Mouse (Mus musculus) erythroid progenitor cell, adult 5-6 weeks (primary cell): ENCODE data around the gene Dtnb. TPM values are rescaled to one million over a fixed set of nuclear protein-coding genes. Genes with fewer than 3 reads are reported as not detected.

Experiments
- ATAC-seq: replicated peaks from 2 replicates; pipeline ENCODE4 v1.8.0; 2016; ENCODE audit warnings: moderate number of reproducible peaks, mild to moderate bottlenecking, moderate TSS enrichment, inconsistent platforms; ENCODE audit not compliant: poor library complexity, low FRiP score, severe bottlenecking
- total RNA-seq, 2 experiments: library from RNA; stranded (forward) in 1 of 2; stranded (reverse) in 1 of 2; fragments of 150-400 nt in 1 of 2; fragments of 186-747, 209-891 nt in 1 of 2; gene quantifications; 2 replicates each; pipeline versions ENCODE4 v1.2.3 to v1.2.4; 2015 to 2017; ENCODE audit warnings: low replicate concordance in 2 of 2

Gene Dtnb
- total RNA-seq, 2 experiments from 2014 or later, result 72.1 to 101 TPM

DNA sequence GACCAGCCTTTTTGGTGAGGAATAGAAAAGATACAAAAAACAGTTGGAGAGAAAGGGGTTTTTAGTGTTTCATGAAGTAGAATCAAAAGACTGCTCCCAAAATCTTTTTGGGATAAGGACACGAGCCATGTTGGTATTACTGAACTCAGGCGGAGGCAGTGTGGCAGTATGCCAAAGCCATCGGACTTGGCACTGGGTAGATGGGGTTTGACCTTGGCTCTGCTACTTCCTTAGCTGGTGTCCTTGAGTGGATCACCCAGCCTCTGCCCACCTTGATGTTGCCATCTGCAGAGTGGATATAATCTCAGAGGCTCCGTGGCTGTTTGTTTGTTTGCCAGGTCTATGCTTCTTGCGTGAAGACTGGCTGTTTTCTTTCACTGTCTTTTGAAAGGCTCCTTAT, 245.4 kb downstream of the Dtnb start:
- ATAC-seq, result no peak

DNA sequence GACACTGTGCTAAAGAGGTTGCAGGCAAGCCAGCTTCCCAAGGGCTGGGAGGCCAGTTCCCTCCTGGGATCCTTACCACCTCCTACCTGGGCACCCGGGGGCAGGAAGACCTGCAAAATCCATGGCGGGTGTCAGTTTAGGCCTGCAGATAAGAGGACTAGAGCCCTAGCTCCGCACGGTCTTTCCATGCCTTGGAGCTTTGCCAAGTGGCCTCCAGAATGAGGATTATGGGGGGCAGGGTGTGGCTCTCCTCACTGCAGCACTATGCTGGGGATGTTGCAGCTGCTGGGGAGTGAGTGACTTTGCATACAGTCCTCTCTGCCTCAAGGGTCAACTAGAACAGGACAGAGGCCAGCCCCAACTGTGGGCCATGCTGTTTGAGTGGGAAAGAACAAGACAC, 247.7 kb downstream of the Dtnb start:
- ATAC-seq, result no peak

DNA sequence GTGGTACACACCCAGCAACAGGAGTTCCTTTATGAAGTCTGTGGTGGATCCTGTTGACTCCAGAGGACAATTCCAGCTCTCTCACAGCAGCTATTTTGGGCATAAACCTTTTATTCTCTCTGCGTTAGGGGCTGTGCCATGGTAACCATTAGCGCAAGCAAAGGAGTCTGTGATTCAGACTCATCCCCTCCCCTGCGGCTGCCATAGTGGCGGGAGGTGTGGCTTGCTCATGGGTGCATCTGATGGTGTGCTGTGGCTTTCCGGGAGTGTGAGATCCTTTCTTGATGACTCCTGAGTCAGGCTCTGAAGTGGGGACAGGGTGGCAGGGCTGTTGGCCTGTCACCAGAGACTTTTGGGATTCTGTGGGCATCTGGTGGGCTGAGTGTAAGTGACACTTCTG, 251.2 kb downstream of the Dtnb start:
- no peak for ATAC-seq

DNA sequence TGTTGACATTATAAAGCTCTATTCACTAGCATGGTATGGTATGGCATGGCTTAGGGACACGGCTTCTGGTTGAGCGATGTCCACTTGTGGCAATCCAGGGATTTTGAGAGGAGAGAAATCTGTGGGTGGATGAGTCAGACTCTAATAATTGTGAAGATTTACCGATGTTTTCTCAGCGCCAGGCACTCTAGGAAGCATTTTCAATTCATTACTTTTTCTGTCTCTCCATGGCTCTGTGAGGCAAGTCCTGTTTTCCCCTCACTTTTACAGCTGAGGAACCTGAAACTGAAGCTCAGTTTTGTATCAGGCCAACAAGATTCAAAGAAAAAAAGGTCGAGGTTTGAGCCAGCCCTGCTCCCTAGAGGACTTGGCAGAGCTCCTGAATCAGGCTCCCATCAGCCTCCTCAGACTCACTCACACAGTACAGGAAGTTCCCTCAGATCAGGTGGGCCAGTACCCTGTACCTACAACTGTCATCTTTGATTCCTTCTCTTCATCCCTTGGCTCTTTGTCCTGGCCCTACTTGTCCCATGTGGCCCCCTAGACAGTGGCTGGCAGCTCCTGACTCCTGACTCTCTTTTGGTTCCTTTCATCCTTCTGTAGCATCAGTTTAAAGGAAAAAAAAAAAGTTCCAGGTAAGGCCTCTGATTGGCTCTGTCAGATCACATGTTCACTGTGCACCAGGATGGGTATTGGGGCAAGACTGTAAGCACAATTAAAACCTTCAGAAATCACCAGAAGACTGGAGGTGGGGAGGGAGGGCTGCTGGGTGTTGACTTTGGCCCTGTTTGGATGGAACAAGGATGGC, 252.9 kb downstream of the Dtnb start:
- no peak for ATAC-seq

DNA sequence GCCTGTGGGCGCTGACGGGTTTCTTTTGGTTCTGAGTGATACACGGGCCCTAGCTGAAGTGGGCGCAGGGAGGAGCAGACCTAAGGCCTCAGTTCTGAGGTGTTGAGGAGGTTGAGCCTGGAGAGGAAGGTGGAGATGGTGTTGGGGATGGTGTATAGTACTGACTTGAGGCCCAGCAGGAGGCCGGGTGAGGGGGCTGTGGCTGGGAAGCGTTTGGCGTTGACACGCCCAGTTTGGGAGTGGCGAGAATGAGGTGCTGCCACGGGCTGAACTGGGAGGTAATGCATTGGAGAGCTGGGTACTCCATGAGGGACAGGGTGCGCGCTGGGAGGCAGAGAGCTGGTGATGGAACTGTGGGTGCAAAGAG, 253.5 kb downstream of the Dtnb start:
- 0 out of 2 replicates have a peak, but pooled peaks have one; percentile 14 for ATAC-seq

DNA sequence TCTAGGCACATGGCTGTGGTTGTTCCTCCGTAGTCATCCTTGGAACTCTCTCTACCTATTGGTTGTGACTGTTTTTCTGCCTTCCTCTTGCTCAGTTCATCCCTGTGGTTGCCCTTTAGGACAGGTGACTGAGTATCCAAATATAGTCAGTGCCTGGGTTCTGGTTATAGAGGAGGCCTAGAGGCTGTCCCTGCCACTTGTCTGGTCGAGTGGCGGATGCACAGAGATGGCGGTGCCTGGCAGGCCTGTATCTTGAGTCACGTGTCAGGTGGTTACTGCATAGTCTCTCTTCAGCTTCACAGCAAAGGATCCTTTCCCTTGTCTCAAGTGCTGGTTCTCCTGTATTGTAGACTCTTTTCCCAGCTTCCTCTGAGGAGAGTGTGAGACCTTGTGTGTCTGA, 255.6 kb downstream of the Dtnb start:
- ATAC-seq, result no peak

Other genes with a start within 250 kb of the Dtnb start
- not detected in 2 replicates for gene Kif3c, start 207.2 kb upstream of the Dtnb start, total RNA-seq (2015; ENCODE audit: low replicate concordance)
- gene Kif3c, start 207.2 kb upstream of the Dtnb start, total RNA-seq (2017; ENCODE audit: low replicate concordance), result 0.13 and 1.7 TPM in 2 replicates
- gene Asxl2, start 145.5 kb upstream of the Dtnb start, total RNA-seq (2015; ENCODE audit: low replicate concordance), result 64.1 and 69.9 TPM in 2 replicates
- 76.3 and 82.4 TPM in 2 replicates for gene Asxl2, start 145.5 kb upstream of the Dtnb start, total RNA-seq (2017; ENCODE audit: low replicate concordance)
- 1.3 and 4.0 TPM in 2 replicates for gene Dnmt3a, start 233.6 kb downstream of the Dtnb start, total RNA-seq (2015; ENCODE audit: low replicate concordance)
- 0.83 and 3.7 TPM in 2 replicates for gene Dnmt3a, start 233.6 kb downstream of the Dtnb start, total RNA-seq (2017; ENCODE audit: low replicate concordance)